Mouse (Mus musculus) intestine, postnatal 0 days (tissue): ENCODE measurements around the gene Chn2. TPM values are rescaled to one million over a fixed set of nuclear protein-coding genes. Genes with fewer than 3 reads are reported as not detected.

Experiments used
- ATAC-seq: fragments of 200-750 bp; cut with Nextera tagmentation; 2 replicates; pipeline ENCODE4 v1.8.0; 2017; ENCODE audit warnings: mild to moderate bottlenecking, moderate TSS enrichment, moderate library complexity
- H3K27ac ChIP-seq: fragments of 300-500 bp; sonication (generic); 2 replicates; pipeline ENCODE4 v1.5.1; 2014; ENCODE audit warnings: mild to moderate bottlenecking, low read depth, low read length, moderate library complexity
- H3K27me3 ChIP-seq: fragments of 300-500 bp; sonication (generic); replicated peaks from 2 replicates; pipeline ENCODE4 v1.6.1; 2014; ENCODE audit warnings: low read length, mixed read lengths; ENCODE audit not compliant: control insufficient read depth, insufficient read depth
- H3K36me3 ChIP-seq: fragments of 300-500 bp; sonication (generic); 2 replicates; pipeline ENCODE4 v1.6.1; 2014; ENCODE audit warnings: mild to moderate bottlenecking, moderate library complexity; ENCODE audit not compliant: control insufficient read depth, insufficient read depth
- H3K4me1 ChIP-seq: fragments of 300-500 bp; sonication (generic); replicated peaks from 2 replicates; pipeline ENCODE4 v1.6.1; 2014; ENCODE audit warnings: antibody characterized with exemption, low read length, mixed read lengths; ENCODE audit not compliant: control insufficient read depth, insufficient read depth
- H3K4me2 ChIP-seq: fragments of 300-500 bp; sonication (generic); replicated peaks from 2 replicates; pipeline ENCODE4 v1.6.1; 2014; ENCODE audit warnings: low read depth, mild to moderate bottlenecking, moderate library complexity
- H3K4me3 ChIP-seq: fragments of 300-500 bp; sonication (generic); 2 replicates; pipeline ENCODE4 v1.5.1; 2014; ENCODE audit warnings: low read depth, low read length
- H3K9ac ChIP-seq: fragments of 300-500 bp; sonication (generic); 2 replicates; pipeline ENCODE4 v1.6.1; 2014; ENCODE audit warnings: mild to moderate bottlenecking, low read depth, low read length
- H3K9me3 ChIP-seq: fragments of 300-500 bp; sonication (generic); 2 replicates; pipeline ENCODE4 v1.6.1; 2016; ENCODE audit warnings: mixed run types; ENCODE audit not compliant: control insufficient read depth
- CTCF ChIP-seq: sonication (generic); IDR thresholded peaks from 2 replicates; pipeline ENCODE4 v1.5.1; 2016; ENCODE audit warnings: low read depth, mild to moderate bottlenecking, control low read depth, antibody characterized with exemption, moderate library complexity
- WGBS: fragments of 180-500 bp; shearing (Covaris S2); extraction: QIAGEN DNeasy Blood & Tissue Kit; methylation state at CpG from one replicate; pipeline ENCODE4 v1.1.7; 2014; 5-methylcytosine and 5-hydroxymethylcytosine counted together
- polyA plus RNA-seq: library from polyadenylated mRNA; unstranded; fragments of >200 nt; fragmentation: Nextera tagmentation; extraction: Ambion mirVana; gene quantifications from 2 replicates; pipeline ENCODE4 v1.2.1, GENCODE M21; 2015

Chn2 gene
- polyA plus RNA-seq, 1 experiment from 2014 or later: 19.6 TPM

GRCm38 (mm10) chr6:54203926-54204325, 164.6 kb downstream of the Chn2 start:
- ATAC-seq: no peak

GRCm38 (mm10) chr6:54204931-54205330, 165.6 kb downstream of the Chn2 start:
- peak; percentile 70 for ATAC-seq
- Histone ChIP-seq H3K9me3 (no peaks in the 10 kb centered on the region), H3K4me2 (no peak overlapping the region), H3K36me3 (no peaks in the 10 kb centered on the region), H3K4me3 (no peak overlapping the region), H3K9ac (no peak overlapping the region), H3K27ac (no peak overlapping the region), H3K27me3 (no peaks in the 10 kb centered on the region), H3K4me1 (peaks cover 10% of the 10 kb centered on the region; the same call in 1 of the 2 replicates)
- 46% methylated on average over 2 of the region's 2 CpGs for WGBS
- TF ChIP-seq CTCF: peak; percentile 76

More at GRCm38 (mm10) chr6:54203926-54204325, 164.6 kb downstream of the Chn2 start:
- 85% methylated on average over 6 of the region's 6 CpGs for WGBS
- Histone ChIP-seq H3K9me3 (no peaks in the 10 kb centered on the region), H3K9ac (no peak overlapping the region), H3K4me1 (peaks cover 10% of the 10 kb centered on the region; the same call in 1 of the 2 replicates), H3K27ac (no peak overlapping the region), H3K36me3 (no peaks in the 10 kb centered on the region), H3K4me2 (no peak overlapping the region), H3K27me3 (no peaks in the 10 kb centered on the region), H3K4me3 (no peak overlapping the region)
- no peak for TF ChIP-seq CTCF

GRCm38 (mm10) chr6:54205471-54205870, 166.1 kb downstream of the Chn2 start:
- WGBS: 85% methylated on average over 5 of the region's 5 CpGs
- no peak for TF ChIP-seq CTCF
- no peak overlapping the region for H3K27ac ChIP-seq
- H3K9me3 ChIP-seq: no peaks in the 10 kb centered on the region
- H3K4me1 ChIP-seq: peaks cover 10% of the 10 kb centered on the region; the same call in 1 of the 2 replicates
- no peak overlapping the region for H3K4me2 ChIP-seq
- no peaks in the 10 kb centered on the region for H3K36me3 ChIP-seq
- ATAC-seq: no peak
- H3K27me3 ChIP-seq: no peaks in the 10 kb centered on the region
- H3K9ac ChIP-seq: no peak overlapping the region
- no peak overlapping the region for H3K4me3 ChIP-seq

- H3K36me3 ChIP-seq: no peaks in the 10 kb centered on the region
- WGBS: 57% methylated on average over 6 of the region's 6 CpGs
- H3K27me3 ChIP-seq: no peaks in the 10 kb centered on the region
- TF ChIP-seq CTCF: no peak
- H3K4me1 ChIP-seq: peaks cover 10% of the 10 kb centered on the region; the same call in 1 of the 2 replicates
- H3K9me3 ChIP-seq: no peaks in the 10 kb centered on the region
- H3K4me2 ChIP-seq: no peak overlapping the region
- H3K27ac ChIP-seq: no peak overlapping the region
- no peak for ATAC-seq
- no peak overlapping the region for H3K9ac ChIP-seq
- H3K4me3 ChIP-seq: no peak overlapping the region
Observed at GRCm38 (mm10) chr6:54206221-54206738, 166.9 kb downstream of the Chn2 start.

GRCm38 (mm10) chr6:54208786-54209185, 169.4 kb downstream of the Chn2 start:
- H3K9me3 ChIP-seq: no peaks in the 10 kb centered on the region
- TF ChIP-seq CTCF: no peak
- no peak overlapping the region for H3K9ac ChIP-seq
- H3K4me1 ChIP-seq: no peaks in the 10 kb centered on the region
- no peak overlapping the region for H3K27ac ChIP-seq
- no peak overlapping the region for H3K4me2 ChIP-seq
- H3K4me3 ChIP-seq: no peak overlapping the region
- WGBS: 85% methylated on average over 8 of the region's 8 CpGs
- H3K36me3 ChIP-seq: no peaks in the 10 kb centered on the region
- no peaks in the 10 kb centered on the region for H3K27me3 ChIP-seq
- no peak for ATAC-seq

GRCm38 (mm10) chr6:54210971-54211370, 171.6 kb downstream of the Chn2 start:
- 51% methylated on average over 4 of the region's 4 CpGs for WGBS
- no peak overlapping the region for H3K9ac ChIP-seq
- no peaks in the 10 kb centered on the region for H3K9me3 ChIP-seq
- H3K36me3 ChIP-seq: no peaks in the 10 kb centered on the region
- no peak overlapping the region for H3K27ac ChIP-seq
- H3K27me3 ChIP-seq: no peaks in the 10 kb centered on the region
- no peaks in the 10 kb centered on the region for H3K4me1 ChIP-seq
- H3K4me2 ChIP-seq: no peak overlapping the region
- no peak for ATAC-seq
- no peak overlapping the region for H3K4me3 ChIP-seq
- no peak for TF ChIP-seq CTCF
